Mouse (Mus musculus): ENCODE measurements around the gene Minpp1. TPM values are rescaled to one million over a fixed set of nuclear protein-coding genes. Genes with fewer than 3 reads are reported as not detected.

Gene Minpp1
- polyA plus RNA-seq, 1 experiment from 2014 or later: 66.6 TPM

DNA sequence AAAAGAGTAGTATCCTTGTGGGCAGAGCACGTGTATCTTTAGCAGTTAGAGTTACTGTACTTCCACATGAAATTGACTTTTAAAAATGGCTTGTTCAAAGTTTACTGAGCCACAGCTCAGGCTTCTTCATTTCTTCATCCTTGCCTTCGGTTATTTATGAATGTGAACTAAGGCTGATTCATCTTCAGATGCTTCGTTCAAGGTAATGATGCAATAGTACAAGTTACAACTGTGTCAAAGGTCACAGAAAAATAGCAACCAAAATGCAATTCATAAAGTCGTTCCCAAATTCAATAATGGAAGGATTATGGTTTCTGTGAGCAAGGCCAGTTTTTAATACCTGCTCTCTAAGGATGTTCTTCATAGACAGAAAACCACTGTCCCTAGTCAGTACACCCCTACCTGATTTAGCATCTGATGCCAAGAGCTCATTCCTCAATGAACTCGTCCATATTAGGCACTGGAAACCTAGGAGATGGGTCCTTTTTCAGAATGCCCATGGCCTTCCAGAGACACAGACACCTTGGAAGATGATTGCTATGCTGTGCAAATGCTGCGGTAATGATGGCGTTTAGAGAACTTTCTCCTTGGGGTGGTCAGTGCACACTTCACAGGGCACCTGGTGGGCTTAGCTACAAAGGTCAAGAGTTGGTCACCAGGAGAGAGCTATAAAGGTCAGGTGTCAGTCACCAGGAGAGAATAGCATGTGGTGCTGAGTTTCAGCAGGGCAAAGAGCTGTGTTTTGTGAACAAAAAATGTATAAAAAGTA is 47.4 kb downstream of the Minpp1 start:
- no peaks in the 10 kb centered on the region for H3K9me3 ChIP-seq
- WGBS: 86% methylated on average over 7 of the region's 7 CpGs
- H3K27me3 ChIP-seq (replicated peaks): no peaks in the 10 kb centered on the region
- H3K4me2 ChIP-seq (replicated peaks): no peak overlapping the region
- no peaks in the 10 kb centered on the region for H3K36me3 ChIP-seq
- H3K9ac ChIP-seq: no peak overlapping the region
- no peak overlapping the region for H3K4me3 ChIP-seq
- ATAC-seq (ENCODE audit: low FRiP score, low read depth): no peak
- H3K4me1 ChIP-seq: no peaks in the 10 kb centered on the region
- H3K27ac ChIP-seq: no peak overlapping the region

DNA sequence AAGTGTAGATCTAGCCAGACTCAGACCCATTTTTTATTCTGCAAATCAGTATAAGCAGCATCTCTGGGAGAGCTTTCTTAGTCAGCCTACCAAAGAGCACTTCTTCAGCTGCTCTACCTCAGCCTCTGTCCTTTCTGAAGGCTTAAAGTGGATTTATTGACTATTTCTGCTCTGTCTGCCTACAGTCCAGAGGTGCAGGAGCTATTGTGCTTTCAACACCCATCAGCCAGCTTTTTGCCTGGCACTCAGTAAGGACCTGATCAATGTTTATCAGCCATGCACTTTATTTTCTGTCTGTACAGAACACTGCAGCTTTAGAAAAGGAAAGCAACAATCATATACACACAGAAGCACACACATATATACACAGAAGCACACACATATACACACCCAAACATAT is 49.3 kb downstream of the Minpp1 start:
- Histone ChIP-seq H3K9ac (no peak overlapping the region), H3K4me3 (no peak overlapping the region), H3K9me3 (no peaks in the 10 kb centered on the region), H3K4me1 (no peaks in the 10 kb centered on the region), H3K36me3 (no peaks in the 10 kb centered on the region), H3K27ac (no peak overlapping the region), H3K4me2 (replicated peaks) (no peak overlapping the region), H3K27me3 (replicated peaks) (no peaks in the 10 kb centered on the region)
- ATAC-seq (ENCODE audit: low FRiP score, low read depth): no peak

DNA sequence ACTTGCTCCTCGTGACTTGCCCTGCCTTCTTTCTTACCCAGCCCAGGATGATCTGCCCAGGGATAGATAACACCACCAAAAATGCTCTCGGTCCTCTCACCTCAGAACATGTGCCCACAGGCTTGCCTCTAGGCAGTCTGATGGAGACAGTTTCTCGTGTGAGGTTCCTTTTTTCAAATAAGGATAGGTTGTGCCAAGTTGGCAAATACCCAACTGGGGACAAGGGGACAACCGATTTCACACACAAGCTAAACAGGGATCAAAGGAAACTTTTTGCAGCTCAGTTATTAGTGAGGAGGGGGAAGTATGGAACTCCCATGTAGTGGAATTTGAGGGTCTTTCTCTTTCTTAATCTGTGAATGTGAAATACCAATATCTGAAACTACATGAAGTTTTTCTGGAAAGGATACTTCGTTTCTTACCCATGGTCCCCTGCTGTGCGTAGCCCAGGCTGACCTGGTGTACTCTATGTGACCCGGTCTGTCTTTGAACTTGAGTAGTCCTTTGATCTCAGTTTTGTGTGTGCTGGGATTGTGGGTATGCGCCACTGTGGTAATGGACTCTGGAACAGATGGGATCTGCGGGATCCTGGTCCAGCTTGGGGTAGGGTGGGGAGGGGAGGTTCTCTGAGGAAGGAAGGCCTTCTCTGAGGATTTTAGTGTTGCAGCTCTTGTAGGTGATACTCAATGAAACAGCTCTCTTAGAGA is 57.4 kb downstream of the Minpp1 start:
- H3K4me2 ChIP-seq (replicated peaks): no peak overlapping the region
- H3K27me3 ChIP-seq (replicated peaks): no peaks in the 10 kb centered on the region
- no peak overlapping the region for H3K27ac ChIP-seq
- WGBS: 88% methylated on average over 9 of the region's 9 CpGs
- ATAC-seq (ENCODE audit: low FRiP score, low read depth): no peak
- no peak overlapping the region for H3K4me3 ChIP-seq
- no peak overlapping the region for H3K9ac ChIP-seq
- no peaks in the 10 kb centered on the region for H3K4me1 ChIP-seq
- no peaks in the 10 kb centered on the region for H3K9me3 ChIP-seq
- H3K36me3 ChIP-seq: no peaks in the 10 kb centered on the region

DNA sequence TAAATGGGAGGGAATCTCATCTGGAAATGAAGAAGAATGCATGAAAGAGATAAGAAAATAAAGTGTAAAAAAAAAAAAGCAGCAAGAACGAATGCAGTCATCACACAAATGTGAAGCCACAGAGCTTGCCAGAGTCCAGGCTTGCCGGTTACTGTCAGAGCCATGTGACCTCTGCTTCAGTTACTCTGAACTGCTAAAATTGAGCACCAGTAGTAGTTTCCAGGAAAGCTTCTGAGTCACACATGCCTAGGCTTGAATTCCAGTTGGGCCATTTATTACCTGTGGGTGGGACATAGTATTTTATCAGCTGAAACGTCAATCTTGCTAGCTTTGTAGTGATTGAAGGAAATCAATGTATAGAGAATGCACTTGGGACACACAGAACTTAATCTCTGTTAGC is 61.8 kb downstream of the Minpp1 start:
- Histone ChIP-seq H3K4me1 (no peaks in the 10 kb centered on the region), H3K4me3 (no peak overlapping the region), H3K27ac (no peak overlapping the region), H3K27me3 (replicated peaks) (no peaks in the 10 kb centered on the region), H3K4me2 (replicated peaks) (no peak overlapping the region), H3K9me3 (no peaks in the 10 kb centered on the region), H3K9ac (no peak overlapping the region), H3K36me3 (no peaks in the 10 kb centered on the region)
- no peak for ATAC-seq (ENCODE audit: low FRiP score, low read depth)
- 79% methylated on average over 3 of the region's 3 CpGs for whole genome bisulfite sequencing

DNA sequence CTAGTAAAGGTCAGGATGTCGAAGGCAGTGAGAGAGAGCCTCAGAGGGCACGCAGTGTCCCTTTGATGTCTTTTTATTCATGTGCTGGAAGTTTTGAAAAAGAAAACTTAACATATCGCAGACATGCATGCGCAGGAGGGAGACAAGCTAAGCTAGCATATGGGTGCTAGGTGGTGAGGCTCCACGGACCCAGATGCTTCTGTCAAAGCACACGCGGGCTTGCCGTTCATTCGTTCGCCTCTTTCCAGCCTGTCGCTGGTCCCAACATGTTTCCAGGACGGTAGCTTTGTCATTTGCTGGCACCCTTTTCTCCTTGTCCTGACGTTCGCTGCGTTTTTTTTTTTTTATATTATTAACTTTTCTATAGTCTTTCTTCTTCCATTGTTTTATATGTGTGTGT is 62.6 kb downstream of the Minpp1 start:
- ATAC-seq (ENCODE audit: low FRiP score, low read depth): no peak

DNA sequence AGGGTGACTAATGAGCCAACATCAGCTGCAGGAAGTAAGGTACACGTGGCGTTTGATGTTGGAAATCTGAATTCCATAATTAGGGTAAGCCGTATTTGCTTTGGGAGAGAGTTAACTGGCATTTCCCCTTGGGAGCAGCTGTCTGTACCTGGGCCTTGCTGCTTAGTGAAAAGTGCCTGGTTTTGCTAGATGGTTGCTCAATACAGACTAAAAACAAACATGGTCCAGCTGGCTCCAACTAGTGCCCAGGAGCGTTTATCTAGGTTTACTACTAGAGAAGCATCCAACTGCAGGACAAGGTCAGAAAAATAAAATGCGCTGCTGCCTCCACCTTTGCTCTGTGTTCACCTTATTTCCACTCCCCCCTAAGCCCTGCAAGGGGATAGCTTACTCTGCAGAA is 64.9 kb downstream of the Minpp1 start:
- Histone ChIP-seq H3K9ac (no peak overlapping the region), H3K9me3 (no peaks in the 10 kb centered on the region), H3K4me1 (no peaks in the 10 kb centered on the region), H3K4me2 (replicated peaks) (no peak overlapping the region), H3K27me3 (replicated peaks) (no peaks in the 10 kb centered on the region), H3K27ac (no peak overlapping the region), H3K36me3 (no peaks in the 10 kb centered on the region), H3K4me3 (no peak overlapping the region)
- no peak for ATAC-seq (ENCODE audit: low FRiP score, low read depth)
- 77% methylated on average over 5 of the region's 5 CpGs for WGBS

More for the DNA sequence above, 62.6 kb downstream of the Minpp1 start:
- no peak overlapping the region for H3K4me2 ChIP-seq (replicated peaks)
- no peak overlapping the region for H3K27ac ChIP-seq
- no peaks in the 10 kb centered on the region for H3K36me3 ChIP-seq
- H3K27me3 ChIP-seq (replicated peaks): no peaks in the 10 kb centered on the region
- no peak overlapping the region for H3K4me3 ChIP-seq
- WGBS: 89% methylated on average over 15 of the region's 15 CpGs
- H3K9ac ChIP-seq: no peak overlapping the region
- H3K4me1 ChIP-seq: no peaks in the 10 kb centered on the region
- no peaks in the 10 kb centered on the region for H3K9me3 ChIP-seq

DNA sequence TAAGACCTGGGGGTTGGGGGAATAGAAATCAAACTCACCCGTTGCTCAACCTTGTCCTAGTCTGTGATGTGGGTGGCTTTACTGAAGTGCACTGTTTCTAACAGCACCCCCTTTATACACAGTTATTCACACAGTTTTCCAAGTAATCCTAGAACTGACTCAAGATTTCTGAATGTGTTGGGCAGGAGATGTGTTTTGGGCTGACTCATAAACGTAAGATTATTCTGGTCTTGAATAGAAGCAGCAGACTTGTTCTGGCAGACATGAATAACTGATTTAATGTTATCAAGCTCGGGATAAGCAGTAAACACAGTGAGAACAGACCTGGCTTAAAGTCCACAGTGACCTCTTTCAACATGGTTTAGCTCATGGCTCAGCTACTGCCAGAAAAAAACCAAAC is 65.9 kb downstream of the Minpp1 start:
- H3K36me3 ChIP-seq: no peaks in the 10 kb centered on the region
- no peaks in the 10 kb centered on the region for H3K4me1 ChIP-seq
- no peak overlapping the region for H3K27ac ChIP-seq
- WGBS: 83% methylated on average over 3 of the region's 3 CpGs
- H3K27me3 ChIP-seq (replicated peaks): no peaks in the 10 kb centered on the region
- no peak overlapping the region for H3K9ac ChIP-seq
- no peaks in the 10 kb centered on the region for H3K9me3 ChIP-seq
- ATAC-seq (ENCODE audit: low FRiP score, low read depth): no peak
- no peak overlapping the region for H3K4me3 ChIP-seq
- no peak overlapping the region for H3K4me2 ChIP-seq (replicated peaks)

DNA sequence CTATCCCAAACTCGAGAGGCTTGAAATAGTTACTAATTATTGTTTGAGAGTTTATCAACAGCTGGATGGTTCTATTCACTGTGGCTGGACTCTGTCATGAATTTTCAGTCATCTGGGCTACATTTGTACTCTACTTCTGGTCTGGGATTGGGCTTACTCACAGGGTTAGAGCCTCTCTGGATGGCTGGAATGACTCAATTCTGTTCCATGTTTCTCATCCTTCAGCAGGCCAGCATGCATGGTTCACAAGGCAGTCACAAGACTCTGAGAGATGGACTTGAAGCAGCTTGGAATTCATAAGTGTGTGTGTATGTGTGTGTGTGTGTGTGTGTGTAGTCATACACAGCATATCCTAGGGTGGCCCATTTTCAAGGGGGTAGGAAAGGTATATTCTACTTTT is 66.5 kb downstream of the Minpp1 start:
- ATAC-seq (ENCODE audit: low FRiP score, low read depth): no peak
- Histone ChIP-seq H3K27me3 (replicated peaks) (no peaks in the 10 kb centered on the region), H3K4me1 (no peaks in the 10 kb centered on the region), H3K27ac (no peak overlapping the region), H3K4me3 (no peak overlapping the region), H3K36me3 (no peaks in the 10 kb centered on the region), H3K9ac (no peak overlapping the region), H3K9me3 (no peaks in the 10 kb centered on the region), H3K4me2 (replicated peaks) (no peak overlapping the region)
- WGBS: 85% methylated on average over 1 of the region's 1 CpGs

DNA sequence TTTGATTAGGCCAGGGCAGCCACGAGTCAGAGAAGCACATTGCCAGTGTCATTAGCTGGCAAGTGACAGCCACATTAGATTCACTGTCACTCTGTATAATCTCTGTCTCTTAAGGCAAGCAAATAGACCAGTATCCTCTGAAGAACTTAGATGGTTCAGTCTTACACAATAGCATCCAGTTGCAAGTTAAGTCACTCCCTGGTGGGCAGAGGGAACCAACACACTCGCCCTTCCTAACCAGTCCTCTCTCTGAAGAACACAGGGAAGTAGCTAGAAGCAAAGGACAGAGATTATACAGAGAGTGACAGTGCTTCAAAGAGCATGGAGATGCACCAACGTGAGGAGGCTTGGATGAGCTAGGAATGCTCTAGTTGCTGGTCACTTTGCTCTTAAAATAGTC is 67.7 kb downstream of the Minpp1 start:
- no peaks in the 10 kb centered on the region for H3K36me3 ChIP-seq
- H3K9ac ChIP-seq: no peak overlapping the region
- H3K27ac ChIP-seq: no peak overlapping the region
- no peak overlapping the region for H3K4me3 ChIP-seq
- no peak overlapping the region for H3K4me2 ChIP-seq (replicated peaks)
- WGBS: 70% methylated on average over 3 of the region's 3 CpGs
- H3K9me3 ChIP-seq: no peaks in the 10 kb centered on the region
- ATAC-seq (ENCODE audit: low FRiP score, low read depth): no peak
- no peaks in the 10 kb centered on the region for H3K4me1 ChIP-seq
- H3K27me3 ChIP-seq (replicated peaks): no peaks in the 10 kb centered on the region

DNA sequence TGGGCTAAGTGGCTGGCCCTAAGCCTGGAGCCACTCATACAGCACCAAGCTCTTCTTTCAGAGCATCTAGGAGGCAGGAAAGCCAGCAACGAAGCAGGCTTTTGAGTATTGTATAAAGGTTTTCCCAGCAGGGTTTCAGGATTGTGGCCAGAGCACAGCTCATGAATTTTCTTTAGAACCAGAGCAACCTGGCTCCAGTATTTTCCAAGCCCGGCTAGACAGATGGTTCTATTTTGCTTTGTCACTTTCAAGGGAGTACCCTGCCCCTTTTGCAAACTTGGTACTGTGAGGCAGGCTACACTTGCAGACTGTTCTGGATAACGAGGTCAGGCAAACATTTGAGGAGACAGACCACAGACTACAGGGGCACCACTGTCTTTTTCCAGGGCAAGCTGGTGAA is 69.7 kb downstream of the Minpp1 start:
- ATAC-seq (ENCODE audit: low FRiP score, low read depth): no peak
- H3K27me3 ChIP-seq (replicated peaks): no peaks in the 10 kb centered on the region
- H3K27ac ChIP-seq: no peak overlapping the region
- no peaks in the 10 kb centered on the region for H3K9me3 ChIP-seq
- H3K4me1 ChIP-seq: no peaks in the 10 kb centered on the region
- no peak overlapping the region for H3K4me2 ChIP-seq (replicated peaks)
- 30% methylated on average over 3 of the region's 3 CpGs for WGBS
- H3K4me3 ChIP-seq: no peak overlapping the region
- no peak overlapping the region for H3K9ac ChIP-seq
- no peaks in the 10 kb centered on the region for H3K36me3 ChIP-seq

Other genes with a start within 250 kb of the Minpp1 start
- 17.2 and 17.7 TPM in 2 replicates for gene Sgms1, start 96.1 kb upstream of the Minpp1 start, polyA plus RNA-seq (2016; fragmentation: Nextera tagmentation; extraction: Ambion mirVana)
- 59.6 and 61.8 TPM in 2 replicates for gene Rpl9-ps6, start 19.2 kb upstream of the Minpp1 start, polyA plus RNA-seq (2016; fragmentation: Nextera tagmentation; extraction: Ambion mirVana)
- 2.3 TPM in 2 replicates for gene Papss2, start 110.0 kb downstream of the Minpp1 start, polyA plus RNA-seq (2016; fragmentation: Nextera tagmentation; extraction: Ambion mirVana)